Mouse (Mus musculus): Measurements from ENCODE around the gene Chil1. TPM values are rescaled to one million over a fixed set of nuclear protein-coding genes. Genes with fewer than 3 reads are reported as not detected.
A peak's percentile ranks its signal among the peaks of the same experiment; 100 is the strongest.

Chil1 gene
- polyA plus RNA-seq, 1 experiment = not detected

- no peak overlapping the region for H3K27ac ChIP-seq (ENCODE audit: insufficient read depth, low read depth, low read length)
Observed at GRCm38 (mm10) chr1:134229806-134230575, 48.0 kb downstream of the Chil1 start.

GRCm38 (mm10) chr1:134230638-134231228 is 48.8 kb downstream of the Chil1 start:
- WGBS = 88% methylated on average over 10 of the region's 10 CpGs
- no peak for TF ChIP-seq POLR2A (IDR thresholded peaks at IDR 0.05; ENCODE audit: insufficient read depth, low read depth, low read length)
- TF ChIP-seq CTCF (IDR thresholded peaks at IDR 0.05; ENCODE audit: insufficient read depth, low read depth, low read length) = no peak
- Histone ChIP-seq H3K4me1 (ENCODE audit: control insufficient read depth, insufficient read depth, low read length) (peaks cover 35% of the 10 kb centered on the region), H3K27ac (ENCODE audit: insufficient read depth, low read depth, low read length) (no peak overlapping the region), H3K4me3 (ENCODE audit: insufficient read depth, low read depth, low read length) (no peak overlapping the region)

More at GRCm38 (mm10) chr1:134229806-134230575, 48.0 kb downstream of the Chil1 start:
- TF ChIP-seq POLR2A (IDR thresholded peaks at IDR 0.05; ENCODE audit: insufficient read depth, low read depth, low read length) = no peak
- TF ChIP-seq CTCF (IDR thresholded peaks at IDR 0.05; ENCODE audit: insufficient read depth, low read depth, low read length) = no peak
- 62% methylated on average over 5 of the region's 5 CpGs for WGBS
- no peak overlapping the region for H3K4me3 ChIP-seq (ENCODE audit: insufficient read depth, low read depth, low read length)
- peaks cover 29% of the 10 kb centered on the region for H3K4me1 ChIP-seq (ENCODE audit: control insufficient read depth, insufficient read depth, low read length)

GRCm38 (mm10) chr1:134231270-134231669 is 49.3 kb downstream of the Chil1 start:
- H3K4me3 ChIP-seq (ENCODE audit: insufficient read depth, low read depth, low read length) = no peak overlapping the region
- no peak for TF ChIP-seq POLR2A (IDR thresholded peaks at IDR 0.05; ENCODE audit: insufficient read depth, low read depth, low read length)
- TF ChIP-seq CTCF (IDR thresholded peaks at IDR 0.05; ENCODE audit: insufficient read depth, low read depth, low read length) = no peak
- H3K27ac ChIP-seq (ENCODE audit: insufficient read depth, low read depth, low read length) = no peak overlapping the region
- peaks cover 39% of the 10 kb centered on the region for H3K4me1 ChIP-seq (ENCODE audit: control insufficient read depth, insufficient read depth, low read length)
- WGBS = 79% methylated on average over 3 of the region's 3 CpGs

GRCm38 (mm10) chr1:134231681-134232080 is 49.7 kb downstream of the Chil1 start:
- no peak overlapping the region for H3K4me3 ChIP-seq (ENCODE audit: insufficient read depth, low read depth, low read length)
- 90% methylated on average over 3 of the region's 3 CpGs for WGBS
- peaks cover 39% of the 10 kb centered on the region for H3K4me1 ChIP-seq (ENCODE audit: control insufficient read depth, insufficient read depth, low read length)
- TF ChIP-seq CTCF (IDR thresholded peaks at IDR 0.05; ENCODE audit: insufficient read depth, low read depth, low read length) = no peak
- TF ChIP-seq POLR2A (IDR thresholded peaks at IDR 0.05; ENCODE audit: insufficient read depth, low read depth, low read length) = no peak
- H3K27ac ChIP-seq (ENCODE audit: insufficient read depth, low read depth, low read length) = no peak overlapping the region

- H3K4me1 ChIP-seq (ENCODE audit: control insufficient read depth, insufficient read depth, low read length) = peaks cover 39% of the 10 kb centered on the region
- TF ChIP-seq CTCF (IDR thresholded peaks at IDR 0.05; ENCODE audit: insufficient read depth, low read depth, low read length) (no peak), POLR2A (IDR thresholded peaks at IDR 0.05; ENCODE audit: insufficient read depth, low read depth, low read length) (no peak)
- H3K4me3 ChIP-seq (ENCODE audit: insufficient read depth, low read depth, low read length) = 0 out of 2 replicates have a peak overlapping the region, but pooled peaks have one; percentile 19
- WGBS = 62% methylated on average over 8 of the region's 8 CpGs
- H3K27ac ChIP-seq (ENCODE audit: insufficient read depth, low read depth, low read length) = peak overlapping the region; percentile 49; the same call in 1 of the 2 replicates
Observed at GRCm38 (mm10) chr1:134232326-134232725, 50.4 kb downstream of the Chil1 start.

GRCm38 (mm10) chr1:134232778-134233531 is 51.0 kb downstream of the Chil1 start:
- 58% methylated on average over 12 of the region's 12 CpGs for WGBS
- TF ChIP-seq POLR2A (IDR thresholded peaks at IDR 0.05; ENCODE audit: insufficient read depth, low read depth, low read length) = no peak
- no peak for TF ChIP-seq CTCF (IDR thresholded peaks at IDR 0.05; ENCODE audit: insufficient read depth, low read depth, low read length)
- Histone ChIP-seq H3K4me3 (ENCODE audit: insufficient read depth, low read depth, low read length) (peak overlapping the region; percentile 55), H3K27ac (ENCODE audit: insufficient read depth, low read depth, low read length) (peak overlapping the region; percentile 50), H3K4me1 (ENCODE audit: control insufficient read depth, insufficient read depth, low read length) (peaks cover 39% of the 10 kb centered on the region)

- WGBS = 52% methylated on average over 19 of the region's 19 CpGs
- Histone ChIP-seq H3K4me1 (ENCODE audit: control insufficient read depth, insufficient read depth, low read length) (peaks cover 39% of the 10 kb centered on the region), H3K27ac (ENCODE audit: insufficient read depth, low read depth, low read length) (peak overlapping the region; percentile 50), H3K4me3 (ENCODE audit: insufficient read depth, low read depth, low read length) (peak overlapping the region; percentile 55)
- TF ChIP-seq POLR2A (IDR thresholded peaks at IDR 0.05; ENCODE audit: insufficient read depth, low read depth, low read length) = no peak
- TF ChIP-seq CTCF (IDR thresholded peaks at IDR 0.05; ENCODE audit: insufficient read depth, low read depth, low read length) = no peak
Observed at GRCm38 (mm10) chr1:134233681-134234454, 51.9 kb downstream of the Chil1 start.

Data from olfactory bulb, adult 2 months (tissue).